Mouse (Mus musculus): ENCODE data around the gene Slc43a1. TPM values are rescaled to one million over a fixed set of nuclear protein-coding genes. Genes with fewer than 3 reads are reported as not detected.

Slc43a1 gene
- polyA plus RNA-seq, 1 experiment from 2014 or later: 14.3 TPM

- Histone ChIP-seq H3K4me2 (ENCODE audit: low read depth, low read length) (peak overlapping the region; percentile 36; the same call in 1 of the 2 replicates), H3K36me3 (ENCODE audit: control insufficient read depth, insufficient read depth, low read length) (peaks cover 22% of the 10 kb centered on the region; the same call in 1 of the 2 replicates), H3K4me1 (ENCODE audit: control insufficient read depth, insufficient read depth, low read length) (no peaks in the 10 kb centered on the region; the same call in 1 of the 2 replicates), H3K27me3 (replicated peaks; ENCODE audit: control insufficient read depth, insufficient read depth, low read length) (no peaks in the 10 kb centered on the region), H3K4me3 (ENCODE audit: low read depth, low read length) (no peak overlapping the region), H3K9me3 (ENCODE audit: control insufficient read depth, low read length) (no peaks in the 10 kb centered on the region), H3K27ac (replicated peaks; ENCODE audit: low read depth, low read length) (no peak overlapping the region), H3K9ac (ENCODE audit: low read depth, low read length) (no peak overlapping the region)
- ATAC-seq (ENCODE audit: low read depth) (no peak), DNase-seq (ENCODE audit: low spot score) (no peak)
- WGBS: 59% methylated on average over 7 of the region's 7 CpGs
Observed at GRCm38 (mm10) chr2:84850407-84851129, 11.9 kb downstream of the Slc43a1 start.

- H3K36me3 ChIP-seq (ENCODE audit: control insufficient read depth, insufficient read depth, low read length): peaks cover 22% of the 10 kb centered on the region; the same call in 1 of the 2 replicates
- WGBS: 38% methylated on average over 19 of the region's 23 CpGs
Observed at GRCm38 (mm10) chr2:84851130-84852040, 12.7 kb downstream of the Slc43a1 start.

DNA sequence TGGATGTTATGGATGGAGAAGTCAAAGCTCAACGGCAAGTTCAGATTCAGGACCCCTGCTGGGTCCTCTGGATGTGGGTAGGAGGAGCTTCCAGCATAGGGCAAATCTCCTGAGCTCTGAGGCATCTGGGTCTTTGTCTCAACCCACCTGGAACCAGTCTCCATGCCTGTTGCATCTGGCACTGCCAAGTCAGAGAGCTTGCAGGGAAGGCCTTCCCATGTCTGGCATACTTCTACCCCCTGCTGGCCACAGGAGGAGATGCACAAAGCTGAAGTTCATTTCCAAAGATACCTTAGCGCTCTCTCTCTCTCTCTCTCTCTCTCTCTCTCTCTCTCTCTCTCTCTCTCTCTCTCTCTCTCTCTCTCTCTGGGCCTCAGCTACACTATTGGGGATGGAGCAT is 17.1 kb downstream of the Slc43a1 start:
- Histone ChIP-seq H3K9ac (ENCODE audit: low read depth, low read length) (no peak overlapping the region), H3K4me1 (ENCODE audit: control insufficient read depth, insufficient read depth, low read length) (no peaks in the 10 kb centered on the region; the same call in 1 of the 2 replicates), H3K9me3 (ENCODE audit: control insufficient read depth, low read length) (no peaks in the 10 kb centered on the region), H3K27ac (replicated peaks; ENCODE audit: low read depth, low read length) (no peak overlapping the region), H3K27me3 (replicated peaks; ENCODE audit: control insufficient read depth, insufficient read depth, low read length) (no peaks in the 10 kb centered on the region), H3K4me2 (ENCODE audit: low read depth, low read length) (no peak overlapping the region), H3K4me3 (ENCODE audit: low read depth, low read length) (no peak overlapping the region), H3K36me3 (ENCODE audit: control insufficient read depth, insufficient read depth, low read length) (peaks cover 38% of the 10 kb centered on the region; the same call in 1 of the 2 replicates)
- 43% methylated on average over 2 of the region's 2 CpGs for WGBS
- ATAC-seq (ENCODE audit: low read depth) (peak; percentile 87), DNase-seq (ENCODE audit: low spot score) (peak; percentile 82)

More at GRCm38 (mm10) chr2:84851130-84852040, 12.7 kb downstream of the Slc43a1 start:
- Histone ChIP-seq H3K4me2 (ENCODE audit: low read depth, low read length) (peak overlapping the region; percentile 36), H3K9ac (ENCODE audit: low read depth, low read length) (no peak overlapping the region), H3K27me3 (replicated peaks; ENCODE audit: control insufficient read depth, insufficient read depth, low read length) (no peaks in the 10 kb centered on the region), H3K4me1 (ENCODE audit: control insufficient read depth, insufficient read depth, low read length) (no peaks in the 10 kb centered on the region; the same call in 1 of the 2 replicates), H3K4me3 (ENCODE audit: low read depth, low read length) (no peak overlapping the region), H3K27ac (replicated peaks; ENCODE audit: low read depth, low read length) (no peak overlapping the region), H3K9me3 (ENCODE audit: control insufficient read depth, low read length) (no peaks in the 10 kb centered on the region)
- DNase-seq (ENCODE audit: low spot score) (no peak), ATAC-seq (ENCODE audit: low read depth) (peak; percentile 33; the same call in 1 of the 2 replicates)

- Histone ChIP-seq H3K27me3 (replicated peaks; ENCODE audit: control insufficient read depth, insufficient read depth, low read length) (no peaks in the 10 kb centered on the region), H3K9me3 (ENCODE audit: control insufficient read depth, low read length) (no peaks in the 10 kb centered on the region), H3K4me1 (ENCODE audit: control insufficient read depth, insufficient read depth, low read length) (no peaks in the 10 kb centered on the region), H3K36me3 (ENCODE audit: control insufficient read depth, insufficient read depth, low read length) (peaks cover 36% of the 10 kb centered on the region; the same call in 1 of the 2 replicates), H3K4me2 (ENCODE audit: low read depth, low read length) (no peak overlapping the region), H3K4me3 (ENCODE audit: low read depth, low read length) (no peak overlapping the region), H3K9ac (ENCODE audit: low read depth, low read length) (no peak overlapping the region), H3K27ac (replicated peaks; ENCODE audit: low read depth, low read length) (no peak overlapping the region)
- DNase-seq (ENCODE audit: low spot score) (no peak), ATAC-seq (ENCODE audit: low read depth) (no peak)
- WGBS: 81% methylated on average over 1 of the region's 1 CpGs
Observed at GRCm38 (mm10) chr2:84858551-84858950, 19.9 kb downstream of the Slc43a1 start.

- H3K27ac ChIP-seq (replicated peaks; ENCODE audit: low read depth, low read length): no peak overlapping the region
- H3K27me3 ChIP-seq (replicated peaks; ENCODE audit: control insufficient read depth, insufficient read depth, low read length): no peaks in the 10 kb centered on the region
- peak; percentile 38 for DNase-seq (ENCODE audit: low spot score)
- no peak for ATAC-seq (ENCODE audit: low read depth)
- peaks cover 36% of the 10 kb centered on the region; the same call in 1 of the 2 replicates for H3K36me3 ChIP-seq (ENCODE audit: control insufficient read depth, insufficient read depth, low read length)
- no peak overlapping the region for H3K4me2 ChIP-seq (ENCODE audit: low read depth, low read length)
- no peaks in the 10 kb centered on the region for H3K4me1 ChIP-seq (ENCODE audit: control insufficient read depth, insufficient read depth, low read length)
- no peak overlapping the region for H3K9ac ChIP-seq (ENCODE audit: low read depth, low read length)
- no peaks in the 10 kb centered on the region for H3K9me3 ChIP-seq (ENCODE audit: control insufficient read depth, low read length)
- WGBS: 76% methylated on average over 7 of the region's 7 CpGs
- H3K4me3 ChIP-seq (ENCODE audit: low read depth, low read length): no peak overlapping the region
Observed at GRCm38 (mm10) chr2:84859991-84860780, 21.5 kb downstream of the Slc43a1 start.

DNA sequence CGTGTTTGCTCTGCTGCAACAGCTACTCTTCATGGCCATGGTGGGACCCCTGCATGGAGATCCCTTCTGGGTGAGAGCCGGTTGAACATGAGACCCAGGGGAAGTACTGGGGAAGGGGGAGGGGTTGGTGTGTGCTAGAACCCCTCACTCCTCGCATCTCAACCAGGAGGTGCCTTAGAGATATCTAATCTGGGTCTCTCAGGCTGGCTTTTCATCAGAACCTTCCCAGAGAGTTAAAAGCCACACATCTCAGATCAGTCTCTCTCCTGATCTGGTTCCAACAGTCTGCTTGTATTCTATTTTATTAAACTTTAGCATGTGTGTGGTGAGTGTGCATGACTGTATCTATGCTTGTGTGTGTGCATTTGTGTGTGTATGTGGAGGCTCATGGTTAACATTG is 22.8 kb downstream of the Slc43a1 start:
- DNase-seq (ENCODE audit: low spot score): no peak
- Histone ChIP-seq H3K4me1 (ENCODE audit: control insufficient read depth, insufficient read depth, low read length) (peaks cover 7% of the 10 kb centered on the region; the same call in 1 of the 2 replicates), H3K36me3 (ENCODE audit: control insufficient read depth, insufficient read depth, low read length) (peaks cover 33% of the 10 kb centered on the region; the same call in 1 of the 2 replicates), H3K27ac (replicated peaks; ENCODE audit: low read depth, low read length) (no peak overlapping the region), H3K4me3 (ENCODE audit: low read depth, low read length) (no peak overlapping the region), H3K9me3 (ENCODE audit: control insufficient read depth, low read length) (no peaks in the 10 kb centered on the region), H3K27me3 (replicated peaks; ENCODE audit: control insufficient read depth, insufficient read depth, low read length) (peaks cover 11% of the 10 kb centered on the region), H3K9ac (ENCODE audit: low read depth, low read length) (no peak overlapping the region), H3K4me2 (ENCODE audit: low read depth, low read length) (no peak overlapping the region)
- 71% methylated on average over 3 of the region's 3 CpGs for WGBS
- ATAC-seq (ENCODE audit: low read depth): no peak

DNA sequence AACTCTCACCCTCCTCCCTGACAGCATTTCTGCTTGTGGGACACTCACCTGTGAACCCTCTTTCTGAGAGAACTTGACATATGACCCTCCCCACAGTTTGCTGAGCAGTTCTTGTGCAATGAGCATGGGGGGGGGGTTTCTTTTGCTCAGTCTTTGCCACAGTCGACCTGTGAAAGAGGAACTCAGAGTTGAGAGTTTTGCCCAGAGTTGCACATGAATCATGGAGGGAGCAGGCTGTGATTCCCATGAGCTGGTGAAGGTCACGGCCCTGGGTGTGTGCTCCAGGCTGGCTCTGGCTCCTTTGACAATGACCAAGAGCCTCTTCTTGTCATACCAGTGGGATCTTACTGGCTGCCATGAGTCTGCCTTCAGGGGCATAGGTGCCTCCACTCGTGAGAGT is 23.6 kb downstream of the Slc43a1 start:
- Histone ChIP-seq H3K36me3 (ENCODE audit: control insufficient read depth, insufficient read depth, low read length) (peaks cover 30% of the 10 kb centered on the region; the same call in 1 of the 2 replicates), H3K9me3 (ENCODE audit: control insufficient read depth, low read length) (no peaks in the 10 kb centered on the region), H3K27me3 (replicated peaks; ENCODE audit: control insufficient read depth, insufficient read depth, low read length) (peaks cover 19% of the 10 kb centered on the region), H3K9ac (ENCODE audit: low read depth, low read length) (no peak overlapping the region), H3K27ac (replicated peaks; ENCODE audit: low read depth, low read length) (no peak overlapping the region), H3K4me3 (ENCODE audit: low read depth, low read length) (no peak overlapping the region), H3K4me2 (ENCODE audit: low read depth, low read length) (no peak overlapping the region), H3K4me1 (ENCODE audit: control insufficient read depth, insufficient read depth, low read length) (peaks cover 9% of the 10 kb centered on the region; the same call in 1 of the 2 replicates)
- 78% methylated on average over 3 of the region's 3 CpGs for WGBS
- ATAC-seq (ENCODE audit: low read depth) (no peak), DNase-seq (ENCODE audit: low spot score) (no peak)

Measured in embryonic facial prominence, embryonic 14.5 days (tissue).